Mouse (Mus musculus) lung, embryonic 14.5 days (tissue): ENCODE measurements at regions not wholly inside any gene's neighbourhood (a gene's known extent, or its start where the extent isn't known, plus 50 kb on each side); places are given as distances from the start of the nearest gene placed in this dataset.

Source experiments
- ATAC-seq: fragments of 200-750 bp; cut with Nextera tagmentation; 2 replicates; pipeline ENCODE4 v1.8.0; 2017; ENCODE audit warnings: mild to moderate bottlenecking, moderate TSS enrichment, moderate library complexity; ENCODE audit not compliant: insufficient read depth
- DNase-seq: peaks from one replicate; pipeline ENCODE4 v3.0.0-alpha.2; 2015
- H3K27ac ChIP-seq: fragments of 300-500 bp; sonication (generic); 2 replicates; pipeline ENCODE4 v1.5.1; 2014; ENCODE audit warnings: low read depth, mild to moderate bottlenecking, moderate library complexity
- H3K27me3 ChIP-seq: fragments of 300-500 bp; sonication (generic); 2 replicates; pipeline ENCODE4 v1.6.1; 2014; ENCODE audit warnings: low read length, control low read depth; ENCODE audit not compliant: insufficient read depth
- H3K36me3 ChIP-seq: fragments of 300-500 bp; sonication (generic); 2 replicates; pipeline ENCODE4 v1.6.1; 2014; ENCODE audit warnings: control low read depth; ENCODE audit not compliant: insufficient read depth
- H3K4me1 ChIP-seq: fragments of 300-500 bp; sonication (generic); 2 replicates; pipeline ENCODE4 v1.6.1; 2014; ENCODE audit warnings: antibody characterized with exemption, control low read depth; ENCODE audit not compliant: insufficient read depth
- H3K4me2 ChIP-seq: fragments of 300-500 bp; sonication (generic); 2 replicates; pipeline ENCODE4 v1.6.1; 2014; ENCODE audit warnings: mild to moderate bottlenecking
- H3K4me3 ChIP-seq: fragments of 300-500 bp; sonication (generic); 2 replicates; pipeline ENCODE4 v1.5.1; 2014; ENCODE audit warnings: low read depth, low read length
- H3K9ac ChIP-seq: fragments of 300-500 bp; sonication (generic); 2 replicates; pipeline ENCODE4 v1.6.1; 2014
- H3K9me3 ChIP-seq: fragments of 300-500 bp; sonication (generic); 2 replicates; pipeline ENCODE4 v1.6.1; 2016; ENCODE audit warnings: low read depth, low read length, control low read depth
- CTCF ChIP-seq: IDR thresholded peaks from 2 replicates; pipeline ENCODE4 v1.5.1; 2016; ENCODE audit warnings: antibody characterized with exemption, low read depth
- WGBS: fragments of 180-500 bp; shearing (Covaris S2); extraction: QIAGEN DNeasy Blood & Tissue Kit; methylation state at CpG from one replicate; pipeline ENCODE4 v1.1.7; 2014; 5-methylcytosine and 5-hydroxymethylcytosine counted together

GRCm38 (mm10) chr10:27995035-27995399, 79.6 kb upstream of the Ptprk start:
- no peak overlapping the region for H3K4me3 ChIP-seq
- H3K27ac ChIP-seq = no peak overlapping the region
- 68% methylated on average over 1 of the region's 1 CpGs for WGBS
- DNase-seq (no peak), ATAC-seq (no peak)
- no peaks in the 10 kb centered on the region for H3K27me3 ChIP-seq
- H3K9me3 ChIP-seq = no peaks in the 10 kb centered on the region
- H3K36me3 ChIP-seq = no peaks in the 10 kb centered on the region
- TF ChIP-seq CTCF = no peak
- H3K9ac ChIP-seq = no peak overlapping the region
- no peaks in the 10 kb centered on the region for H3K4me1 ChIP-seq
- no peak overlapping the region for H3K4me2 ChIP-seq

GRCm38 (mm10) chr10:28010756-28011155, 63.9 kb upstream of the Ptprk start:
- ATAC-seq = no peak
- TF ChIP-seq CTCF = no peak
- Histone ChIP-seq H3K36me3 (no peaks in the 10 kb centered on the region), H3K4me2 (no peak overlapping the region), H3K9me3 (no peaks in the 10 kb centered on the region), H3K4me1 (no peaks in the 10 kb centered on the region), H3K4me3 (no peak overlapping the region), H3K27me3 (no peaks in the 10 kb centered on the region), H3K27ac (no peak overlapping the region), H3K9ac (no peak overlapping the region)
- no peak for DNase-seq
- 52% methylated on average over 2 of the region's 2 CpGs for WGBS

- Histone ChIP-seq H3K9ac (no peak overlapping the region), H3K4me3 (no peak overlapping the region), H3K4me2 (no peak overlapping the region), H3K9me3 (no peaks in the 10 kb centered on the region), H3K4me1 (no peaks in the 10 kb centered on the region), H3K36me3 (no peaks in the 10 kb centered on the region), H3K27me3 (no peaks in the 10 kb centered on the region), H3K27ac (no peak overlapping the region)
- ATAC-seq (no peak), DNase-seq (no peak)
- no peak for TF ChIP-seq CTCF
- WGBS = 88% methylated on average over 1 of the region's 1 CpGs
Observed at GRCm38 (mm10) chr10:28012135-28012534, 62.5 kb upstream of the Ptprk start.

GRCm38 (mm10) chr10:28013401-28013800, 61.2 kb upstream of the Ptprk start:
- H3K4me3 ChIP-seq = no peak overlapping the region
- no peaks in the 10 kb centered on the region for H3K4me1 ChIP-seq
- H3K36me3 ChIP-seq = no peaks in the 10 kb centered on the region
- no peaks in the 10 kb centered on the region for H3K27me3 ChIP-seq
- H3K9me3 ChIP-seq = no peaks in the 10 kb centered on the region
- H3K9ac ChIP-seq = no peak overlapping the region
- no peak overlapping the region for H3K27ac ChIP-seq
- no peak overlapping the region for H3K4me2 ChIP-seq
- no peak for DNase-seq
- 61% methylated on average over 2 of the region's 2 CpGs for WGBS
- TF ChIP-seq CTCF = no peak
- ATAC-seq = no peak

GRCm38 (mm10) chr10:28014306-28014825, 60.3 kb upstream of the Ptprk start:
- no peak overlapping the region for H3K4me2 ChIP-seq
- TF ChIP-seq CTCF = no peak
- H3K36me3 ChIP-seq = no peaks in the 10 kb centered on the region
- H3K27me3 ChIP-seq = no peaks in the 10 kb centered on the region
- H3K9ac ChIP-seq = no peak overlapping the region
- no peaks in the 10 kb centered on the region for H3K4me1 ChIP-seq
- no peak for DNase-seq
- whole genome bisulfite sequencing = 65% methylated on average over 2 of the region's 2 CpGs
- no peak overlapping the region for H3K27ac ChIP-seq
- H3K9me3 ChIP-seq = no peaks in the 10 kb centered on the region
- H3K4me3 ChIP-seq = no peak overlapping the region
- no peak for ATAC-seq
